Mouse (Mus musculus) kidney, adult 2 months (tissue): ENCODE results near the gene Gm28729.
"Not testable (repeated sequence)": the region's sequence is repeated elsewhere in the genome, so short reads cannot be mapped to it uniquely, and the experiment has no call there.

Experiments
- CTCF ChIP-seq: fragments of 200-500 bp; conservative IDR thresholded peaks from 2 replicates; pipeline ENCODE4 v1.5.1; 2011; ENCODE audit warnings: low read depth, mild to moderate bottlenecking, control low read depth, low read length, moderate library complexity, mixed read lengths; ENCODE audit not compliant: insufficient read depth, insufficient read length
- POLR2A ChIP-seq: fragments of 200-500 bp; IDR thresholded peaks from one replicate; pipeline ENCODE4 v1.6.1; 2011; ENCODE audit warnings: low read depth, low read length, control low read depth

GRCm38 (mm10) chr9:96536093-96536492 lies 11.0 kb upstream of the Gm28729 start:
- not testable (repeated sequence) for TF ChIP-seq POLR2A, CTCF
